Comparison of ENCODE assay signal across 9 mouse cellular contexts in genomic region chrX:96456201-96456963, GRCm38 (mm10). TPM values are rescaled to one million over a fixed set of nuclear protein-coding genes. Genes with fewer than 3 reads are reported as not detected.
DNase-seq lines count a peak whose midpoint lies in the region; ATAC-seq lines count a peak whose summit lies in the region.
"Had no signal": no experiment of that assay in that cellular context is flagged by ENCODE, and none has a peak within 500 bp of the region (broad histone marks: within the 10 kb centered on the region; RNA-seq: fewer than 3 reads in every experiment).

Gene Hsf3 (minus strand): TSS chrX:96456294.

- H3K4me3 ChIP-seq in midbrain, embryonic 10.5 days, result peak within 1 kb of the TSS; percentile 44

- peak within 1 kb of the TSS; percentile 76 for H3K27ac ChIP-seq in midbrain, embryonic 10.5 days (replicated peaks)

- intact Hi-C loops in heart, postnatal 14 days (cut with DNase I), result no loop called here

- no peaks in the 10 kb centered on the region for H3K36me3 ChIP-seq in midbrain, embryonic 10.5 days

- H3K4me1 ChIP-seq in midbrain, embryonic 10.5 days, result no peaks in the 10 kb centered on the region

- no peak for ATAC-seq in megakaryocyte-erythroid progenitor cell, adult 5-6 weeks (replicated peaks; ENCODE audit: low FRiP score, low TSS enrichment, poor library complexity, severe bottlenecking)

- H3K9me3 ChIP-seq in midbrain, embryonic 10.5 days (replicated peaks), result no peaks in the 10 kb centered on the region

- WGBS in midbrain, embryonic 10.5 days, result 32% methylated on average over 9 of the region's 9 CpGs

- DNase-seq in ZHBTc4 (ENCODE audit: low read depth, low spot score), result peak; percentile 1
- DNase-seq in embryo, embryonic 9.5 days (ENCODE audit: extremely low spot score), result peak; percentile 39
- peak; percentile 2 to 21 for DNase-seq in heart, postnatal 14 days
- DNase-seq in kidney, postnatal 25 days, result peak; percentile 39 to 66
- peak; percentile 47 for DNase-seq in midbrain, embryonic 10.5 days (ENCODE audit: low spot score)
- no peak for DNase-seq in thymus, postnatal 0 days (ENCODE audit: low spot score)
- DNase-seq in urinary bladder, postnatal 4 days (ENCODE audit: low spot score in 2 of 2), result no peak

- no peaks in the 10 kb centered on the region for H3K27me3 ChIP-seq in midbrain, embryonic 10.5 days (ENCODE audit: low read depth, poor library complexity, severe bottlenecking)

RNA-seq across cellular contexts. Expression of gene Hsf3, which starts in this region (rescaled TPM):
- not detected for total RNA-seq in heart, postnatal 14 days (2021)
- 0.19 and 0.41 TPM in 2 replicates for polyA plus RNA-seq in midbrain, embryonic 10.5 days (2016; fragmentation: Nextera tagmentation; extraction: Ambion mirVana)
- 0.10 and 0.14 TPM in 2 replicates for polyA plus RNA-seq in thymus, postnatal 0 days (2015; fragmentation: Nextera tagmentation; extraction: Ambion mirVana)
- total RNA-seq in megakaryocyte-erythroid progenitor cell, adult 5-6 weeks (2014; fragmentation: Nextera tagmentation), result not detected in 2 replicates
- total RNA-seq in megakaryocyte-erythroid progenitor cell, adult 5-6 weeks (2017), result not detected in 2 replicates
- total RNA-seq: layer of hippocampus, postnatal 14 days had no signal

Comparison
In these comparisons a context has a peak if more than half of its experiments do, and no peak if none do; other contexts are left out.
1. Peak in DNase-seq in heart, postnatal 14 days; RNA of the gene not detected or under 1 TPM.
2. Peak in DNase-seq, H3K4me3 ChIP-seq and H3K27ac ChIP-seq in midbrain, embryonic 10.5 days; RNA of the gene not detected or under 1 TPM.
3. DNase-seq: peak in ZHBTc4 (single experiment), embryo, embryonic 9.5 days (single experiment) and kidney, postnatal 25 days (2 of 2); none in thymus, postnatal 0 days (single experiment) and urinary bladder, postnatal 4 days (0 of 2).